Mouse (Mus musculus): ENCODE data around the gene Pcyt1b. TPM values are rescaled to one million over a fixed set of nuclear protein-coding genes. Genes with fewer than 3 reads are reported as not detected.

The Pcyt1b gene
- total and polyA plus RNA-seq, 3 experiments, result 1.8 to 17.1 (median 16.8) TPM

GRCm38 (mm10) chrX:93749165-93749564 is 94.5 kb downstream of the Pcyt1b start:
- Histone ChIP-seq H3K36me3 (replicated peaks) (peaks cover 26% of the 10 kb centered on the region), H3K4me3 (ENCODE audit: low read depth, low read length) (no peak overlapping the region), H3K9me3 (replicated peaks) (no peaks in the 10 kb centered on the region), H3K27me3 (ENCODE audit: insufficient read depth, low read length) (no peaks in the 10 kb centered on the region), H3K4me1 (ENCODE audit: insufficient read depth, low read depth, low read length) (peaks cover 37% of the 10 kb centered on the region)
- no peak for ATAC-seq (ENCODE audit: extremely low read depth, insufficient number of reproducible peaks, low FRiP score, poor library complexity, severe bottlenecking)
- no peak for DNase-seq (ENCODE audit: low spot score)
- TF ChIP-seq CTCF (IDR thresholded peaks at IDR 0.05; ENCODE audit: low read depth, low read length), result no peak
- no peak for TF ChIP-seq GATA1 (IDR thresholded peaks at IDR 0.05; ENCODE audit: borderline replicate concordance, low read length)
- no peak for TF ChIP-seq TAL1 (conservative IDR thresholded peaks at IDR 0.05; ENCODE audit: low read depth, low read length)
- no peak for TF ChIP-seq POLR2AphosphoS5 (IDR thresholded peaks at IDR 0.05; ENCODE audit: insufficient replicate concordance, low read depth, low read length)
- TF ChIP-seq GATA2 (IDR thresholded peaks at IDR 0.05; ENCODE audit: borderline replicate concordance, low read depth, low read length), result no peak

- peak; percentile 91 for ATAC-seq (ENCODE audit: extremely low read depth, insufficient number of reproducible peaks, low FRiP score, poor library complexity, severe bottlenecking)
- H3K4me1 ChIP-seq (ENCODE audit: insufficient read depth, low read depth, low read length), result peaks cover 33% of the 10 kb centered on the region
- H3K9me3 ChIP-seq (replicated peaks), result no peaks in the 10 kb centered on the region
- no peak for TF ChIP-seq POLR2AphosphoS5 (IDR thresholded peaks at IDR 0.05; ENCODE audit: insufficient replicate concordance, low read depth, low read length)
- peak; percentile 78 for TF ChIP-seq TAL1 (conservative IDR thresholded peaks at IDR 0.05; ENCODE audit: low read depth, low read length)
- no peak for TF ChIP-seq GATA1 (IDR thresholded peaks at IDR 0.05; ENCODE audit: borderline replicate concordance, low read length)
- peak; percentile 10 for DNase-seq (ENCODE audit: low spot score)
- peaks cover 27% of the 10 kb centered on the region for H3K36me3 ChIP-seq (replicated peaks)
- H3K27me3 ChIP-seq (ENCODE audit: insufficient read depth, low read length), result no peaks in the 10 kb centered on the region
- no peak overlapping the region; the same call in 1 of the 2 replicates for H3K4me3 ChIP-seq (ENCODE audit: low read depth, low read length)
Measured at GRCm38 (mm10) chrX:93750566-93750965, 95.9 kb downstream of the Pcyt1b start.

DNA sequence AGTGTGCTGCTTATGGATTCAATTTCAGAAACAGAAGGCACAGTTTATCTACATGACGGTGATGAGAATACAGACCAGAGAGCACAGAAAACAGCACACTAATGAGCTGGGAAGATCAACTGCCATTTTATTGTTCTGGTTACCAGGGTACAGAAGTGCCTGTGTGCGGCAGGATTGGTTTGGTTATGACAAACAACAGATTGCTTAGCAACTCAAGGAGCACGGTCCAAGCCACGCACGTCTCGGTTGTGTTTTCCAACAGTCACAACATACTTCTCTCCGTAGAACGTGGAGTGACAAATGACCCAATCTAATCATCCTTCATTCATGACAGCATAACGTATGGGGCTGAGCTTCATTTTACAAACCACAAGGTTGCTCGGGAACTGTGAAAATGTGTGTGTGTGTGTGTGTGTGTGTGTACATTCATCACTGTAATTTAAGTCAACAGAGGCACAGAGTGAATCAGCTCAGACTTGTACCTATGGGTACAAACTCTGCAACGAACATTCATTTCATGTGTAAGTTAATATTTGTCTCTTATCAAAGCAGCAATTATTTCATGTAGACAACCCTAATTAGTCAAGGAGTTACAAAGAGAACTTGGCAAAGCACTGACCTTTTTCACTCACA is 100.7 kb downstream of the Pcyt1b start:
- no peaks in the 10 kb centered on the region for H3K9me3 ChIP-seq (replicated peaks)
- TF ChIP-seq GATA1 (IDR thresholded peaks at IDR 0.05; ENCODE audit: borderline replicate concordance, low read length) (no peak), CTCF (IDR thresholded peaks at IDR 0.05; ENCODE audit: low read depth, low read length) (no peak), GATA2 (IDR thresholded peaks at IDR 0.05; ENCODE audit: borderline replicate concordance, low read depth, low read length) (no peak), POLR2AphosphoS5 (IDR thresholded peaks at IDR 0.05; ENCODE audit: insufficient replicate concordance, low read depth, low read length) (no peak), TAL1 (conservative IDR thresholded peaks at IDR 0.05; ENCODE audit: low read depth, low read length) (no peak)
- no peaks in the 10 kb centered on the region for H3K27me3 ChIP-seq (ENCODE audit: insufficient read depth, low read length)
- peaks cover 14% of the 10 kb centered on the region for H3K4me1 ChIP-seq (ENCODE audit: insufficient read depth, low read depth, low read length)
- DNase-seq (ENCODE audit: low spot score) (no peak), ATAC-seq (ENCODE audit: extremely low read depth, insufficient number of reproducible peaks, low FRiP score, poor library complexity, severe bottlenecking) (no peak)
- H3K4me3 ChIP-seq (ENCODE audit: low read depth, low read length), result no peak overlapping the region
- peaks cover 40% of the 10 kb centered on the region for H3K36me3 ChIP-seq (replicated peaks)

DNA sequence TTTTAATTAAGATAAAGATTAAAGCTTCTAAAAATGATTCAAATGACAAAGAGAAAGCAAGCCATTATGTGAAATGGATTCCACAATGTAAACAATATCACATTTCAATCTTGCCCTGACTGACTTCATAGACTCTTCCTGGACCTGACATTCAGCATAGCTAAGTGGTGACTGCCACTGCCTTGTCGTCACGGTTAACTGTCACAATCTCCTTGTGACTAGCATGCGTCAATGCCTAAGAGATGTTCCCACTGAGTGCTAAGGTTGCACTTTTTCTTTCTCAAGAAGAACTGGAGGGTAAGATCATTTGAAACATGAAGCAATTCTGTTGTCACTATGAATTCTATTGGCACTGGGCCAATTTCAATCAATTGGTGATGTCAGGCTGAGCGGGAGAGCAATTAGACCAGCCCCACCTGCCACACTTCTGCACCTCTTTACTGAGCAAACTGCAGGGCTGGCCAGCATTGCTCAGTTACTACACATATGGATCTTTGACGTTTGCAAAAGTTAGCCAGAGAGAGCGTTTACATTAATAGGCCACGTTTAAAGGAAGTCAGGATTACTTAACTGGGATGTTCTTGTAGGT is 102.3 kb downstream of the Pcyt1b start:
- H3K4me3 ChIP-seq (ENCODE audit: low read depth, low read length), result no peak overlapping the region
- H3K27me3 ChIP-seq (ENCODE audit: insufficient read depth, low read length), result no peaks in the 10 kb centered on the region
- DNase-seq (ENCODE audit: low spot score), result no peak
- peaks cover 45% of the 10 kb centered on the region for H3K36me3 ChIP-seq (replicated peaks)
- H3K4me1 ChIP-seq (ENCODE audit: insufficient read depth, low read depth, low read length), result no peaks in the 10 kb centered on the region; the same call in 1 of the 2 replicates
- TF ChIP-seq POLR2AphosphoS5 (IDR thresholded peaks at IDR 0.05; ENCODE audit: insufficient replicate concordance, low read depth, low read length) (no peak), GATA1 (IDR thresholded peaks at IDR 0.05; ENCODE audit: borderline replicate concordance, low read length) (no peak), CTCF (IDR thresholded peaks at IDR 0.05; ENCODE audit: low read depth, low read length) (no peak), TAL1 (conservative IDR thresholded peaks at IDR 0.05; ENCODE audit: low read depth, low read length) (no peak), GATA2 (IDR thresholded peaks at IDR 0.05; ENCODE audit: borderline replicate concordance, low read depth, low read length) (no peak)
- no peak for ATAC-seq (ENCODE audit: extremely low read depth, insufficient number of reproducible peaks, low FRiP score, poor library complexity, severe bottlenecking)
- H3K9me3 ChIP-seq (replicated peaks), result no peaks in the 10 kb centered on the region

DNA sequence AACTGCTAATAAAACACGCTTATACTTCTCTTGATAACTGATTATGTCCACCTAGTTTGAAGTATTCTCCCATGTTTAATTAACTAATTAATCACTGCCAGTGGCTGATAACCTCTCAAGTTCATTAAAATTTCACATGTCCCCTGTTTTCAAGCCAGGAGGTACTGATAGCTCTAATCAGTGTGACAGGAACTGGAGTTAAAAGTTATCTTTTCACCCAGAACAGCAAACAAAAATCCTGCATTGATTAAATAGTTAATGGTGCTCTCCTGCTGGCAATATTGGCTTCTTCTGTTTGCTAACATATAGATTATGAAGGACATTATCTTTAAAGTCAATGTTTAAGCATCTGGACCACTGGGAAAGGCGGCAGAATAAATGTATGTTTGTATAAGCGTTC is 106.1 kb downstream of the Pcyt1b start:
- Histone ChIP-seq H3K36me3 (replicated peaks) (peaks cover 57% of the 10 kb centered on the region), H3K27me3 (ENCODE audit: insufficient read depth, low read length) (no peaks in the 10 kb centered on the region), H3K4me1 (ENCODE audit: insufficient read depth, low read depth, low read length) (no peaks in the 10 kb centered on the region; the same call in 1 of the 2 replicates), H3K4me3 (ENCODE audit: low read depth, low read length) (no peak overlapping the region), H3K9me3 (replicated peaks) (no peaks in the 10 kb centered on the region)
- TF ChIP-seq GATA1 (IDR thresholded peaks at IDR 0.05; ENCODE audit: borderline replicate concordance, low read length), result no peak
- no peak for TF ChIP-seq TAL1 (conservative IDR thresholded peaks at IDR 0.05; ENCODE audit: low read depth, low read length)
- TF ChIP-seq POLR2AphosphoS5 (IDR thresholded peaks at IDR 0.05; ENCODE audit: insufficient replicate concordance, low read depth, low read length), result no peak
- no peak for TF ChIP-seq GATA2 (IDR thresholded peaks at IDR 0.05; ENCODE audit: borderline replicate concordance, low read depth, low read length)
- TF ChIP-seq CTCF (IDR thresholded peaks at IDR 0.05; ENCODE audit: low read depth, low read length), result no peak
- ATAC-seq (ENCODE audit: extremely low read depth, insufficient number of reproducible peaks, low FRiP score, poor library complexity, severe bottlenecking) (0 out of 2 replicates have a peak, but pooled peaks have one; percentile 4), DNase-seq (ENCODE audit: low spot score) (no peak)

DNA sequence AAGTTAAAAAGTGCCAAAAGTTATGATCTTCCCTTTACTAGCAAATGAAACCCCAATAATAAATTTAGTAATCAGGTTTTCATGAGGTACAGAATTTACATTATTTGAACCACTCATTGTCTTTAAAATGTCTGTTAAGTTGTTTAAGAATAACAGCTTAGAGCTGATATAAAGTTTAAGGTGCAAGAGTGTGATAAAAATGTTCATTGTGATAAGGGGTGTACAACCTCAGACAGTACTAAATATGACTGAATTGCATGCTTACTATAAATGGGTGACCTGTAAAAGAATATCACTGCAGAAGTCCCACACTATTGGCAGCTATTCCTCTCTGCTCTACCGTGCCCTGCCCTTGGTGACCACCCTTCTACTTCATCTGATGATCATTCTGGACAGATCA is 134.9 kb downstream of the Pcyt1b start:
- no peak for ATAC-seq (ENCODE audit: extremely low read depth, insufficient number of reproducible peaks, low FRiP score, poor library complexity, severe bottlenecking)

More for the DNA sequence above, 134.9 kb downstream of the Pcyt1b start:
- Histone ChIP-seq H3K9me3 (replicated peaks) (no peaks in the 10 kb centered on the region), H3K27me3 (ENCODE audit: insufficient read depth, low read length) (no peaks in the 10 kb centered on the region), H3K4me3 (ENCODE audit: low read depth, low read length) (no peak overlapping the region), H3K4me1 (ENCODE audit: insufficient read depth, low read depth, low read length) (peaks cover 3% of the 10 kb centered on the region; the same call in 1 of the 2 replicates), H3K36me3 (replicated peaks) (peaks cover 26% of the 10 kb centered on the region)
- TF ChIP-seq GATA1 (IDR thresholded peaks at IDR 0.05; ENCODE audit: borderline replicate concordance, low read length) (no peak), TAL1 (conservative IDR thresholded peaks at IDR 0.05; ENCODE audit: low read depth, low read length) (no peak), GATA2 (IDR thresholded peaks at IDR 0.05; ENCODE audit: borderline replicate concordance, low read depth, low read length) (no peak), POLR2AphosphoS5 (IDR thresholded peaks at IDR 0.05; ENCODE audit: insufficient replicate concordance, low read depth, low read length) (no peak), CTCF (IDR thresholded peaks at IDR 0.05; ENCODE audit: low read depth, low read length) (no peak)
- DNase-seq (ENCODE audit: low spot score), result no peak

Measured in G1E (cell line).